Mouse (Mus musculus) ES-Bruce4 (cell line): ENCODE results near the gene 3110082I17Rik.

ENCODE experiments used
- CTCF ChIP-seq: IDR thresholded peaks from one replicate; pipeline ENCODE4 v1.8.1; 2011; ENCODE audit warnings: low read depth, low read length
- EP300 ChIP-seq: IDR thresholded peaks from 2 replicates; pipeline ENCODE4 v1.6.1; 2011; ENCODE audit warnings: low read depth, low read length; ENCODE audit not compliant: insufficient read depth
- POLR2A ChIP-seq: IDR thresholded peaks from one replicate; pipeline ENCODE4 v1.8.1; 2011; ENCODE audit warnings: low read length; ENCODE audit not compliant: insufficient read depth

DNA sequence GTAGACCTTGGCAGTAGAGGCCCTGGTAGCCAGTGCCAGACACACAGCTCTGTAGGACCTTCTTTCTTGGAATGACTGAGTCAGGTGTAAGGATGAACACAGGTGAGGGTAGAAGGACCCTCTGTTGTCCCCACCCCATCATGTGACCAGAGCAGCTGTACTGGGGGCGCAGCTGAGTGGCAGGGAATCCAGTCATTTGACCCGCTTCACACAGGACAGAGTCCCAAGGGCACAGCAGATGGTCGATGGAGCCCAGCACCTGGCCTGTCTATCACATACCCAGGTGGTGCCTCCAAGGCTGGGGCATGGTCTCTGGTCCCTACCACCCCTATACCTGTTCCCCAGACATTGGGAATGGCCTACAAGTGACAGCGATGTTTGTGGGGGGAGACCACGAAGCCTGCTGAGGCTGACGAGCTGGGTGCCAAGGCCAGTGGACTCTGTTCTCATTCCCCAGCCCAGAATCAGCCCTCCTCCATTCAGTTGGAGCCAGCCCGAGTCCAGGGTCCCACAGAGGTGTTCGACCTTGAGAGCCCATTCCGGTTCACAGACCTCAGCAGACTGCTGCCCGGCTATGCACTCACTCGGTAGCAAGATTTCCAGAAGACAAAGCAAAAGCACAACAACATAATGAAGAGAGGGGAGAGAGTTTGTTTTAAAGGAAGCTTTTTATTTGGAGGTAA, 91.5 kb downstream of the 3110082I17Rik start:
- TF ChIP-seq CTCF: no peak
- no peak for TF ChIP-seq POLR2A
- no peak for TF ChIP-seq EP300
